Mouse (Mus musculus): ENCODE measurements at regions not wholly inside any gene's neighbourhood (a gene's known extent, or its start where the extent isn't known, plus 50 kb on each side); places are given as distances from the start of the nearest gene placed in this dataset.
A peak's percentile ranks its signal among the peaks of the same experiment; 100 is the strongest.

- no peak for ATAC-seq (ENCODE audit: low TSS enrichment)
These were observed 1251.6 kb downstream of the Basp1 start for GRCm38 (mm10) chr15:24161974-24162373.

GRCm38 (mm10) chr15:24157700-24158350 lies 1255.7 kb downstream of the Basp1 start:
- ATAC-seq (ENCODE audit: low TSS enrichment) = peak; percentile 50; the same call in 1 of the 2 replicates

DNA sequence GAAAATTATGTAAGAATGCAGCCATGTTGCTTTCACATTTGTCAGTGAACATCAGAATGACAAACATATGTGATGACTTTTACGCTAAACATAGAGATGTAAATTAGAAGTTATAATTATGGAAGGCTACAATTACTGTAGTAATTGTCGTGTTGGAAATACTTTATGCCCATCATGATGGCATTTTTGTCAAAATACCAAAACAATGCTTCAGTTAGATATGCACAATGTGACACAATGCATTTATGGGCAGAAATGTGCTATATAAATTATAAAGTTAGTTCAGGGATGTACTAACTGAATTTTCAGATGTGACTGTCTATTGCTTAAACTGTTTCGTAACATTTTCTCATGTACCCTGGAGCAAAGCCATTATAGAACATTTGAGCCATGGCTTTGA lies 1259.3 kb downstream of the Basp1 start:
- ATAC-seq (ENCODE audit: low TSS enrichment) = no peak

DNA sequence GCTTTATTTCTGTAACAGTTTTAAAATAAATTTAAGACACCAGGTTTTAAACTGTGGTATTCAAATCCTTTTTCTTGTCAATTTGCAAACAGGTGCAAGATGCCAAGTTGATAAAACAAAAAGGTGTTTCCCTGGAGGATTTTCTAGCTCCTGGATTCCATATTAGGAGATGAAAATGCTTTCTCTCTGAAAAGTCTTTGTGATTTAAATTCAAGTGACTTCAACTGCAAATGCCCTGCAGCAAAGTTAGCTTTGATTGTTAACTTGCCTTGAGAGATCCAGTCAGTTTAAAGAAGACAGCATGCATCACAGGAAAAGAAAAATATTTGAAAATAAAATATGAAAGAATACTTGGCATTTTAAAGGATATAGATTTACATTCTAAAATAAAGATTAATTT lies 1289.3 kb downstream of the Basp1 start:
- ATAC-seq (ENCODE audit: low TSS enrichment) = no peak

GRCm38 (mm10) chr15:24086267-24086666 lies 1327.3 kb downstream of the Basp1 start:
- ATAC-seq (ENCODE audit: low TSS enrichment) = no peak

DNA sequence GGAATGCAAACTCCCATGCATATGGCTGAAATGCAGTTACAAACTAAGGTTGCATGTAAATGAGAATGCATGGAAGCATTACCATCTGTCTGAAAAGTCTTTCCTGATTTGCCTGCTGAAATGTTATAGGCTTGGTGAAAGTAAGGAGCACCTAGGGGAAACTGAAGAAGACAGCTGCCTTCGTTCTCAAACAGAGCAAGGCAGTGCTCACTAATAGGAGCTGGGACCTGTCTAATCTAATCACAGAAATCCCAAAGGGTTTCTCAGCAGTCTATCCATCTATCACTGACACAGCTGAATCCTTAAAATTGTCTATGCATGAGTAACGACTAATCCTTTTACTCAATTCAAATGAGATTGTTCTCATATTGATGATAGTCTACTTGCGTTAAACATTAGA lies 1360.4 kb downstream of the Basp1 start:
- no peak for ATAC-seq (ENCODE audit: low TSS enrichment)

GRCm38 (mm10) chr15:24040847-24041246 lies 1372.7 kb downstream of the Basp1 start:
- no peak for ATAC-seq (ENCODE audit: low TSS enrichment)

DNA sequence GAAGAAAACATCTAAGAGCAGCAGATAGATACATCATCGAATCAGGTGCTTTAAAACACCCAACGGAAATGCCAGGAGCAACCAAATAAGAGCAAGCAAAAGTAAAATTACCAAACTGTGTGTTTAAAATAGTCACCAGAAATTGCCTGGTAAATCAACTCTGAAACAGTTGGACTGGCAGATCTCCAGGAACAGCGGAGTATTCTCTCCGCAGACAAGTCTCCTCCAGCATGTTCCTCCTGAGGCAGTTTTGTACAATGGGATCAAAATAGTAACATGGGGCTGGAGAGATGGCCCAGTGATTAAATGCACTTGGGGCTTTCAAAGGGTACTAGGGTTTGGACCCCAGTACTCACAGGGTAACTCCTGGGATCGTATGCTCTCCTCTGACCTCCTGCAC lies 1374.4 kb downstream of the Basp1 start:
- ATAC-seq (ENCODE audit: low TSS enrichment) = peak; percentile 57; the same call in 1 of the 2 replicates

- ATAC-seq (ENCODE audit: low TSS enrichment) = no peak
These were observed 1391.4 kb downstream of the Basp1 start for GRCm38 (mm10) chr15:24022137-24022536.

DNA sequence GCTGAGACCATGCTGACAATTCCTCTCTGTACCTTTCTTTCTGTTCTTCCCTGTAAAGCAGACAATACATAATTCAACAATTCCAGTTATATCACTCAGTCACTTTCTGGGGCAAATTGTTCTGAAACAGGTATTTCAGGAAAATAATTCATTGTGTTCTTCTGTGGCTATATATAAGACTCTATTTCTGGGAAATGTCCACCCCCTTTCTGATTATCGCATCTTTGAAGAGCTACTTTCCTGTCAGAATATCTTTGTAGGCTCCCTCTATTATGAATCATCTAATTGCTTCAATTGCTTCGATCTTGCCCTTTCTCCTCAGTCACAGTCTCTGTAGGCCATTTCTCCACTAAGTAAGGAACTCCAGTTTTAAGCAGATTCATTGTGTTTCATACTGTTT lies 1408.9 kb downstream of the Basp1 start:
- peak; percentile 23; the same call in 1 of the 2 replicates for ATAC-seq (ENCODE audit: low TSS enrichment)

DNA sequence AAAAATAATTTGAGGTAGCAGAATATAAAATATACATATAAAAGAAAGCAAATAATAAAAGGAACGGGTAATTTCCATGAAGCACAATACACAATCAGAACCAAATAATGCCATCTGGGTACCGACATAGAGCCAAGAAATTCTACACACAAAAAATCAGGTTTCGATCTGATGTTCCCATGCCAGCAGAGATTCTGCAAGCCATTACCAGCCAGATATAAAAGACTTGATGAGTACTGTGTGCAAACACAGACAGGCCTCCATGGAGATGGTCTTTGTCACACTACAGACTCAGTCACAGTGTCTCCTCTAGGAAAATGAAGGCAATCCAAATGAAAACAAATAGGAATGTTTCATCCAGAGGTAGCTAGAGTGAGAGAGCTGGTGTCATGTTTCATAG lies 1430.7 kb downstream of the Cdh18 start:
- ATAC-seq (ENCODE audit: low TSS enrichment) = no peak
